Mouse (Mus musculus): Measurements from ENCODE around the gene Pskh1. TPM values are rescaled to one million over a fixed set of nuclear protein-coding genes. Genes with fewer than 3 reads are reported as not detected.

Pskh1 gene
- 10.2 and 20.2 TPM in 2 replicates for polyA plus RNA-seq (2012; rRNA removed)

GRCm38 (mm10) chr8:105900180-105900940 is at the start of gene Pskh1:
Pskh1 (plus strand) TSS chr8:105900441.
- TF ChIP-seq POLR2A (IDR thresholded peaks at IDR 0.05; ENCODE audit: low read depth, low read length) (peak; percentile 70), CTCF (IDR thresholded peaks at IDR 0.05; ENCODE audit: extremely low read depth, insufficient read length, insufficient replicate concordance, low read depth, low read length) (no peak)
- Histone ChIP-seq H3K4me3 (ENCODE audit: low read depth, low read length) (peak within 1 kb of the TSS; percentile 94), H3K4me1 (ENCODE audit: control insufficient read depth, insufficient read depth, insufficient read length, low read length) (no peaks in the 10 kb centered on the region), H3K27ac (ENCODE audit: insufficient read depth, low read depth, low read length) (peak within 1 kb of the TSS; percentile 34), H3K36me3 (ENCODE audit: control insufficient read depth, insufficient read depth, low read length) (peaks cover 2% of the 10 kb centered on the region; the same call in 1 of the 2 replicates), H3K27me3 (ENCODE audit: control insufficient read depth, insufficient read depth, low read length) (no peaks in the 10 kb centered on the region)
- under 1% methylated on average over 68 of the region's 68 CpGs for WGBS

GRCm38 (mm10) chr8:105850611-105851010 is 49.6 kb upstream of the Pskh1 start:
- 61% methylated on average over 7 of the region's 7 CpGs for WGBS
- Histone ChIP-seq H3K4me1 (ENCODE audit: control insufficient read depth, insufficient read depth, insufficient read length, low read length) (no peaks in the 10 kb centered on the region), H3K4me3 (ENCODE audit: low read depth, low read length) (no peak overlapping the region), H3K36me3 (ENCODE audit: control insufficient read depth, insufficient read depth, low read length) (peaks cover 7% of the 10 kb centered on the region), H3K27me3 (ENCODE audit: control insufficient read depth, insufficient read depth, low read length) (no peaks in the 10 kb centered on the region), H3K27ac (ENCODE audit: insufficient read depth, low read depth, low read length) (no peak overlapping the region)
- TF ChIP-seq CTCF (IDR thresholded peaks at IDR 0.05; ENCODE audit: extremely low read depth, insufficient read length, insufficient replicate concordance, low read depth, low read length) (no peak), POLR2A (IDR thresholded peaks at IDR 0.05; ENCODE audit: low read depth, low read length) (no peak)

- Histone ChIP-seq H3K36me3 (ENCODE audit: control insufficient read depth, insufficient read depth, low read length) (no peaks in the 10 kb centered on the region; the same call in none of the 2 replicates), H3K4me3 (ENCODE audit: low read depth, low read length) (peak overlapping the region; percentile 86), H3K4me1 (ENCODE audit: control insufficient read depth, insufficient read depth, insufficient read length, low read length) (peaks cover 9% of the 10 kb centered on the region), H3K27ac (ENCODE audit: insufficient read depth, low read depth, low read length) (no peak overlapping the region), H3K27me3 (ENCODE audit: control insufficient read depth, insufficient read depth, low read length) (no peaks in the 10 kb centered on the region)
- under 1% methylated on average over 34 of the region's 34 CpGs for WGBS
- TF ChIP-seq CTCF (IDR thresholded peaks at IDR 0.05; ENCODE audit: extremely low read depth, insufficient read length, insufficient replicate concordance, low read depth, low read length) (no peak), POLR2A (IDR thresholded peaks at IDR 0.05; ENCODE audit: low read depth, low read length) (peak; percentile 41)
Measured at GRCm38 (mm10) chr8:105851651-105852143, 48.5 kb upstream of the Pskh1 start.

GRCm38 (mm10) chr8:105852146-105852729 is 48.0 kb upstream of the Pskh1 start:
- Histone ChIP-seq H3K27me3 (ENCODE audit: control insufficient read depth, insufficient read depth, low read length) (no peaks in the 10 kb centered on the region), H3K4me3 (ENCODE audit: low read depth, low read length) (peak overlapping the region; percentile 86; the same call in 1 of the 2 replicates), H3K27ac (ENCODE audit: insufficient read depth, low read depth, low read length) (no peak overlapping the region), H3K4me1 (ENCODE audit: control insufficient read depth, insufficient read depth, insufficient read length, low read length) (peaks cover 9% of the 10 kb centered on the region), H3K36me3 (ENCODE audit: control insufficient read depth, insufficient read depth, low read length) (no peaks in the 10 kb centered on the region; the same call in 1 of the 2 replicates)
- TF ChIP-seq CTCF (IDR thresholded peaks at IDR 0.05; ENCODE audit: extremely low read depth, insufficient read length, insufficient replicate concordance, low read depth, low read length) (no peak), POLR2A (IDR thresholded peaks at IDR 0.05; ENCODE audit: low read depth, low read length) (no peak)
- 73% methylated on average over 12 of the region's 12 CpGs for WGBS

- 83% methylated on average over 3 of the region's 3 CpGs for WGBS
- no peaks in the 10 kb centered on the region for H3K27me3 ChIP-seq (ENCODE audit: control insufficient read depth, insufficient read depth, low read length)
Measured at GRCm38 (mm10) chr8:105853178-105853577, 47.1 kb upstream of the Pskh1 start, which contains the start of gene Cenpt. Cenpt (minus strand) TSS chr8:105853278.

GRCm38 (mm10) chr8:105854303-105854702 is 45.9 kb upstream of the Pskh1 start:
- 26% methylated on average over 8 of the region's 8 CpGs for WGBS
- H3K27ac ChIP-seq (ENCODE audit: insufficient read depth, low read depth, low read length), result no peak overlapping the region
- no peak overlapping the region for H3K4me3 ChIP-seq (ENCODE audit: low read depth, low read length)
- no peaks in the 10 kb centered on the region for H3K36me3 ChIP-seq (ENCODE audit: control insufficient read depth, insufficient read depth, low read length)
- no peaks in the 10 kb centered on the region for H3K27me3 ChIP-seq (ENCODE audit: control insufficient read depth, insufficient read depth, low read length)
- TF ChIP-seq CTCF (IDR thresholded peaks at IDR 0.05; ENCODE audit: extremely low read depth, insufficient read length, insufficient replicate concordance, low read depth, low read length) (no peak), POLR2A (IDR thresholded peaks at IDR 0.05; ENCODE audit: low read depth, low read length) (no peak)
- peaks cover 9% of the 10 kb centered on the region for H3K4me1 ChIP-seq (ENCODE audit: control insufficient read depth, insufficient read depth, insufficient read length, low read length)

More at GRCm38 (mm10) chr8:105853178-105853577, 47.1 kb upstream of the Pskh1 start, which contains the start of gene Cenpt:
- no peak within 1 kb of the TSS for H3K4me3 ChIP-seq (ENCODE audit: low read depth, low read length)
- TF ChIP-seq POLR2A (IDR thresholded peaks at IDR 0.05; ENCODE audit: low read depth, low read length) (no peak), CTCF (IDR thresholded peaks at IDR 0.05; ENCODE audit: extremely low read depth, insufficient read length, insufficient replicate concordance, low read depth, low read length) (no peak)
- H3K27ac ChIP-seq (ENCODE audit: insufficient read depth, low read depth, low read length), result no peak within 1 kb of the TSS
- no peaks in the 10 kb centered on the region for H3K36me3 ChIP-seq (ENCODE audit: control insufficient read depth, insufficient read depth, low read length)
- H3K4me1 ChIP-seq (ENCODE audit: control insufficient read depth, insufficient read depth, insufficient read length, low read length), result peaks cover 9% of the 10 kb centered on the region
